Mouse (Mus musculus) lung, postnatal 0 days (tissue): ENCODE measurements around the gene Gkn1.

Experiments
- CTCF ChIP-seq: IDR thresholded peaks from 2 replicates; pipeline ENCODE4 v1.5.1; 2016; ENCODE audit warnings: antibody characterized with exemption, mild to moderate bottlenecking
- EP300 ChIP-seq: IDR thresholded peaks from 2 replicates; pipeline ENCODE4 v1.6.1; 2016; ENCODE audit warnings: antibody characterized with exemption, mild to moderate bottlenecking, control low read depth

- peak; percentile 91 for TF ChIP-seq CTCF
- TF ChIP-seq EP300: no peak
Observed at GRCm38 (mm10) chr6:87386203-87386602, 35.5 kb upstream of the Gkn1 start.
